Mouse (Mus musculus) c-Kit-positive CD71-positive TER-119-negative erythroid progenitor cells, embryonic 14.5 days (primary cell): ENCODE measurements at regions not wholly inside any gene's neighbourhood (a gene's known extent, or its start where the extent isn't known, plus 50 kb on each side); places are given as distances from the start of the nearest gene placed in this dataset.
"Not testable (repeated sequence)": the region's sequence is repeated elsewhere in the genome, so short reads cannot be mapped to it uniquely, and the experiment has no call there.

Experiments used
- DNase-seq: peaks from one replicate; pipeline ENCODE4 v3.0.0-alpha.2; 2013; ENCODE audit warnings: low read depth

- DNase-seq = no peak
Observed at GRCm38 (mm10) chr3:18295921-18296320, 347.7 kb downstream of the Cypt12 start.

- no peak for DNase-seq
Observed at GRCm38 (mm10) chr3:18298699-18299098, 350.5 kb downstream of the Cypt12 start.

GRCm38 (mm10) chr3:18299502-18299901 is 351.3 kb downstream of the Cypt12 start:
- DNase-seq = no peak

- DNase-seq = no peak
Observed at GRCm38 (mm10) chr3:18319433-18319832, 371.2 kb downstream of the Cypt12 start.

GRCm38 (mm10) chr3:18333182-18333581 is 385.0 kb downstream of the Cypt12 start:
- no peak for DNase-seq

GRCm38 (mm10) chr3:18339189-18339588 is 391.0 kb downstream of the Cypt12 start:
- DNase-seq = no peak

- no peak for DNase-seq
Observed at GRCm38 (mm10) chr3:18341757-18342156, 393.5 kb downstream of the Cypt12 start.

GRCm38 (mm10) chr3:18378014-18379005 is 430.1 kb downstream of the Cypt12 start:
- no peak for DNase-seq

GRCm38 (mm10) chr3:18421886-18422575 is 473.8 kb downstream of the Cypt12 start:
- no peak for DNase-seq

- DNase-seq = no peak
Observed at GRCm38 (mm10) chr3:18428908-18429307, 480.7 kb downstream of the Cypt12 start.

- no peak for DNase-seq
Observed at GRCm38 (mm10) chr3:18438845-18439244, 490.6 kb downstream of the Cypt12 start.

GRCm38 (mm10) chr3:18452197-18452933 is 504.2 kb downstream of the Cypt12 start:
- no peak for DNase-seq

GRCm38 (mm10) chr3:18453220-18453985 is 505.2 kb downstream of the Cypt12 start:
- no peak for DNase-seq

GRCm38 (mm10) chr3:18453986-18454291 is 505.7 kb downstream of the Cypt12 start:
- no peak for DNase-seq

- DNase-seq = not testable (repeated sequence)
Observed at GRCm38 (mm10) chr3:18454558-18455191, 506.5 kb downstream of the Cypt12 start.

GRCm38 (mm10) chr3:18456033-18456690 is 508.0 kb downstream of the Cypt12 start:
- DNase-seq = no peak

- no peak for DNase-seq
Observed at GRCm38 (mm10) chr3:18460267-18460666, 512.1 kb downstream of the Cypt12 start.

GRCm38 (mm10) chr3:18471846-18472245 is 523.6 kb downstream of the Cypt12 start:
- DNase-seq = no peak

- no peak for DNase-seq
Observed at GRCm38 (mm10) chr3:18479557-18479956, 531.3 kb downstream of the Cypt12 start.

GRCm38 (mm10) chr3:18482006-18482405 is 533.8 kb downstream of the Cypt12 start:
- no peak for DNase-seq

GRCm38 (mm10) chr3:18488886-18489285 is 540.7 kb downstream of the Cypt12 start:
- no peak for DNase-seq
